In the genomic region with DNA sequence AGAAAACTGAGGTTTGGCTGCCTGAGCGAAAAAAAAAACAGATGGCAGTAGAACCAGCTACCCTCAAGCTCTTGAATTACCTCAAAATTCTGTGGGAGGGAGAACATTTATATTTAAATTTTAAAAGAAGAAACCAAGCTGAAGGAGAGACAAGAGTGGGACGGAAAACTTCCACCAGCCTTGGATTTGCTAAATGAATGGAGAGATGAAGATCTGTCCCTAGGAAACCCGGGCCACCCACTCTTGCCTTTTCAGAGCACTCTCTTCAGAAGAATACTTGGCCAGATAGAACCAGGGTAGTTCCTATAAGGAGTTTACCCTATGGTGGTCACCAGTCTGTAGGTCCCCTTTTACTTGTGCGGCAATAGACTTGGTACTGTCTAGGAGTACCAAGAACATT, we compare ENCODE assay signal across 8 mouse cellular contexts. TPM values are rescaled to one million over a fixed set of nuclear protein-coding genes. Genes with fewer than 3 reads are reported as not detected.
DNase-seq lines count a peak whose midpoint lies in the region; ATAC-seq and TF ChIP-seq lines count a peak whose summit lies in the region.

No protein-coding gene starts in this region.

- H3K9me3 ChIP-seq in heart, embryonic 13.5 days, result peaks cover 4% of the 10 kb centered on the region; the same call in 1 of the 2 replicates
- no peaks in the 10 kb centered on the region for H3K9me3 ChIP-seq in embryonic facial prominence, embryonic 15.5 days (replicated peaks)

- no peak for TF ChIP-seq CTCF in olfactory bulb, adult 2 months (IDR thresholded peaks at IDR 0.05; ENCODE audit: insufficient read depth, low read depth, low read length)

- WGBS in heart, embryonic 13.5 days, result 61% methylated on average over 4 of the region's 4 CpGs
- WGBS in embryonic facial prominence, embryonic 15.5 days, result 71% methylated on average over 4 of the region's 4 CpGs
- 59% methylated on average over 4 of the region's 4 CpGs for WGBS in olfactory bulb, adult 2 months

- H3K27me3 ChIP-seq in heart, embryonic 13.5 days (replicated peaks), result peaks cover 36% of the 10 kb centered on the region
- H3K27me3 ChIP-seq in embryonic facial prominence, embryonic 15.5 days, result peaks cover 20% of the 10 kb centered on the region; the same call in 1 of the 2 replicates

- intact Hi-C loops in heart, postnatal 10 days (cut with DNase I), result no loop called here
- intact Hi-C loops in left cerebral cortex, postnatal 10 days (cut with DNase I), result loop anchor here (2.0 to 5.0 kb wide), 2 partner anchors 26 to 45 kb away; a partner anchor contains a TSS

- ATAC-seq in heart, embryonic 13.5 days (ENCODE audit: extremely low read depth, insufficient number of reproducible peaks, low FRiP score, low TSS enrichment), result no peak
- no peak for ATAC-seq in embryonic facial prominence, embryonic 15.5 days (ENCODE audit: insufficient number of reproducible peaks, low FRiP score, low TSS enrichment, low read depth)

- no peaks in the 10 kb centered on the region for H3K36me3 ChIP-seq in heart, embryonic 13.5 days
- H3K36me3 ChIP-seq in embryonic facial prominence, embryonic 15.5 days, result no peaks in the 10 kb centered on the region

- DNase-seq in heart, postnatal 10 days, result no peak
- DNase-seq in A20 (ENCODE audit: low read depth, low spot score), result peak; percentile 4
- DNase-seq in left cerebral cortex, postnatal 10 days (ENCODE audit: extremely low spot score in 1 of 2, low spot score in 2 of 2), result peak; percentile 28 to 29
- no peak for DNase-seq in adrenal gland, postnatal 36 days
- DNase-seq in urinary bladder, postnatal 25 days (ENCODE audit: low spot score), result no peak

- peaks cover 31% of the 10 kb centered on the region for H3K4me1 ChIP-seq in heart, embryonic 13.5 days
- H3K4me1 ChIP-seq in embryonic facial prominence, embryonic 15.5 days, result peaks cover 18% of the 10 kb centered on the region
- H3K4me1 ChIP-seq in olfactory bulb, adult 2 months (ENCODE audit: control insufficient read depth, insufficient read depth, low read length), result peaks cover 5% of the 10 kb centered on the region; the same call in 1 of the 2 replicates

- H3K9ac ChIP-seq in heart, embryonic 13.5 days, result peak overlapping the region; percentile 79
- no peak overlapping the region for H3K9ac ChIP-seq in embryonic facial prominence, embryonic 15.5 days

- H3K27ac ChIP-seq in heart, embryonic 13.5 days (replicated peaks), result 0 out of 2 replicates have a peak overlapping the region, but pooled peaks have one; percentile 37
- H3K27ac ChIP-seq in embryonic facial prominence, embryonic 15.5 days (replicated peaks), result peak overlapping the region; percentile 71
- peak overlapping the region; percentile 73 for H3K27ac ChIP-seq in olfactory bulb, adult 2 months (ENCODE audit: insufficient read depth, low read depth, low read length)

- H3K4me2 ChIP-seq in heart, embryonic 13.5 days, result peak overlapping the region; percentile 96
- peak overlapping the region; percentile 57 for H3K4me2 ChIP-seq in embryonic facial prominence, embryonic 15.5 days (replicated peaks)

- H3K4me3 ChIP-seq in heart, embryonic 13.5 days, result peak overlapping the region; percentile 93
- peak overlapping the region; percentile 82 for H3K4me3 ChIP-seq in embryonic facial prominence, embryonic 15.5 days (replicated peaks)
- peak overlapping the region; percentile 49 for H3K4me3 ChIP-seq in olfactory bulb, adult 2 months (ENCODE audit: insufficient read depth, low read depth, low read length)

- no peak for TF ChIP-seq POLR2A in olfactory bulb, adult 2 months (IDR thresholded peaks at IDR 0.05; ENCODE audit: insufficient read depth, low read depth, low read length)

RNA-seq across cellular contexts. Expression of a gene that starts 15.5 kb away (rescaled TPM):
- 34.1 and 35.6 TPM in 2 replicates for polyA plus RNA-seq in heart, embryonic 13.5 days (2015; fragmentation: Nextera tagmentation; extraction: Ambion mirVana)
- total RNA-seq in heart, postnatal 10 days (2021), result 10 to 100 TPM; 47.2 to 47.7 TPM
- polyA plus RNA-seq in embryonic facial prominence, embryonic 15.5 days (2015; fragmentation: Nextera tagmentation; extraction: Ambion mirVana), result 50.4 and 56.0 TPM in 2 replicates
- 100 to 1,000 TPM; 120 to 128 TPM for total RNA-seq in left cerebral cortex, postnatal 10 days (2021)
- polyA plus RNA-seq in olfactory bulb, adult 2 months (2012; ENCODE audit: insufficient read depth, insufficient read length, low replicate concordance, missing spikeins), result not detected in 2 replicates
- 10 to 100 TPM; 60.4 to 61.2 TPM for total RNA-seq in adrenal gland, postnatal 36 days (2021)

RNA-seq across cellular contexts. Expression of a gene that starts 46.8 kb away (rescaled TPM):
- 0.35 and 0.48 TPM in 2 replicates for polyA plus RNA-seq in heart, embryonic 13.5 days (2015; fragmentation: Nextera tagmentation; extraction: Ambion mirVana)
- under 1 TPM; 0.29 to 0.50 TPM for total RNA-seq in heart, postnatal 10 days (2021)
- polyA plus RNA-seq in embryonic facial prominence, embryonic 15.5 days (2015; fragmentation: Nextera tagmentation; extraction: Ambion mirVana), result 1.2 and 1.7 TPM in 2 replicates
- total RNA-seq in left cerebral cortex, postnatal 10 days (2021), result 100 to 1,000 TPM; 175 TPM
- polyA plus RNA-seq in olfactory bulb, adult 2 months (2012; ENCODE audit: insufficient read depth, insufficient read length, low replicate concordance, missing spikeins), result not detected in 2 replicates
- total RNA-seq in adrenal gland, postnatal 36 days (2021), result 1 to 10 TPM; 1.6 to 2.1 TPM

Comparison
In these comparisons a context has a peak if more than half of its experiments do, and no peak if none do; other contexts are left out.
1. DNase-seq: peak in A20 (single experiment) and left cerebral cortex, postnatal 10 days (2 of 2); none in heart, postnatal 10 days (0 of 2), adrenal gland, postnatal 36 days (0 of 2) and urinary bladder, postnatal 25 days (single experiment).
2. RNA of a gene that starts 46.8 kb away (total RNA-seq): 175 TPM in left cerebral cortex, postnatal 10 days; 1.6 to 2.1 TPM in adrenal gland, postnatal 36 days and 0.29 to 0.50 TPM in heart, postnatal 10 days; every median in the first group is over 10 times any median in the second.
3. Peak in every context shown above with its lines, with median percentiles within 50 percentile points of each other: H3K27ac ChIP-seq and H3K4me3 ChIP-seq.